Comparison of ENCODE assay signal across 27 mouse cellular contexts in the genomic region with DNA sequence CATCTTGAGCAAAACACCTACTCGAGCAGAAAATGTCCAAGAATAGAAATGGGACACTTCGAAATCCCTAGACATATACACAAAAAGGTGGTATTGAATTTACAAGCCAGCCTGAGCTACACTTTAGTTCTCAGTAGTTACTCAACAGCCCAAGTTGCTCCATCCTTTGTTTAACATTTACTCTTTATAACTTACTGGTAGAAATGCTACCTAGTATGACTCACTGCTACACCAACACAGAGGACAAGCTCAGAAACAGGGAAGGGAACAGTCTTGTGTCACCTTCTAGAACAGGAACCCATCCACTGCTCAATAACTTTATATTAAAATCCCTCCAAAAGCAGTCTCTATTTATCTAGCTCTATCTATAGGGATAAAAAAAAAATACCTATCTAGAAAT. TPM values are rescaled to one million over a fixed set of nuclear protein-coding genes. Genes with fewer than 3 reads are reported as not detected.
A peak's percentile ranks its signal among the peaks of the same experiment; 100 is the strongest.
DNase-seq lines count a peak whose midpoint lies in the region; ATAC-seq and TF ChIP-seq lines count a peak whose summit lies in the region.
"Had no signal": no experiment of that assay in that cellular context is flagged by ENCODE, and none has a peak within 500 bp of the region (broad histone marks: within the 10 kb centered on the region; RNA-seq: fewer than 3 reads in every experiment).

No protein-coding gene starts in this region.

- peaks cover 23% of the 10 kb centered on the region for H3K4me1 ChIP-seq in kidney, embryonic 16.5 days (ENCODE audit: insufficient read depth, low read length)
- H3K4me1 ChIP-seq in lung, adult 2 months (ENCODE audit: control insufficient read depth, insufficient read depth, low read length): peaks cover 9% of the 10 kb centered on the region; the same call in 1 of the 2 replicates

- peaks cover 22% of the 10 kb centered on the region; the same call in 1 of the 2 replicates for H3K36me3 ChIP-seq in kidney, embryonic 16.5 days (ENCODE audit: insufficient read depth, low read length)

- WGBS in kidney, embryonic 16.5 days: 85% methylated on average over 2 of the region's 2 CpGs
- WGBS in lung, adult 2 months: 66% methylated on average over 2 of the region's 2 CpGs

- no peak overlapping the region for H3K9ac ChIP-seq in kidney, embryonic 16.5 days (replicated peaks; ENCODE audit: low read length)
- H3K9ac ChIP-seq: embryonic facial prominence, embryonic 12.5 days; forebrain, embryonic 12.5 days; heart, embryonic 15.5 days; hindbrain, embryonic 13.5 days had no signal

- peak; percentile 40 for DNase-seq in kidney, adult 9 months
- peak; percentile 21 for DNase-seq in lung, postnatal 36 days
- no peak for DNase-seq in lung, adult 2 months
- DNase-seq in telencephalon, adult 2 months (ENCODE audit: low read depth, low spot score): peak; percentile 11
- DNase-seq: adrenal gland, postnatal 10 days; B cell, adult 2 months; cerebellum, adult 11-12 months; cerebellum, adult 9-10 months; cerebellum, postnatal 25 days; gastrocnemius, postnatal 36 days; heart, adult 18-20 months; heart, postnatal 14 days had no signal

- no peak overlapping the region for H3K4me3 ChIP-seq in kidney, embryonic 16.5 days (ENCODE audit: low read length)
- H3K4me3 ChIP-seq in lung, adult 2 months (replicated peaks; ENCODE audit: extremely low read depth, low read depth, low read length): no peak overlapping the region
- H3K4me3 ChIP-seq: embryonic facial prominence, embryonic 12.5 days; forebrain, embryonic 12.5 days; heart, embryonic 10.5 days; heart, embryonic 15.5 days; hindbrain, embryonic 13.5 days had no signal

- TF ChIP-seq POLR2A in lung, adult 2 months (IDR thresholded peaks at IDR 0.05; ENCODE audit: borderline replicate concordance, extremely low read depth, low read depth, low read length): no peak

- TF ChIP-seq CTCF in lung, adult 2 months (IDR thresholded peaks at IDR 0.05; ENCODE audit: insufficient read depth, low read length): no peak

- no peak for ATAC-seq in kidney, embryonic 16.5 days (ENCODE audit: low FRiP score, low TSS enrichment)
- ATAC-seq in erythroblast, adult 5-6 weeks (replicated peaks; ENCODE audit: low FRiP score, poor library complexity, severe bottlenecking): no peak
- ATAC-seq: CD4-positive, CD25-positive, alpha-beta regulatory T cell, adult 4 months; forebrain, embryonic 16.5 days; hindbrain, postnatal 0 days had no signal

- no peaks in the 10 kb centered on the region for H3K27me3 ChIP-seq in kidney, embryonic 16.5 days (ENCODE audit: insufficient read depth, low read length)
- H3K27me3 ChIP-seq: embryonic facial prominence, embryonic 12.5 days; forebrain, embryonic 12.5 days; heart, embryonic 15.5 days; hindbrain, embryonic 13.5 days had no signal

- H3K4me2 ChIP-seq in kidney, embryonic 16.5 days (replicated peaks; ENCODE audit: low read depth, low read length): no peak overlapping the region
- H3K4me2 ChIP-seq: embryonic facial prominence, embryonic 12.5 days; forebrain, embryonic 12.5 days; heart, embryonic 15.5 days; hindbrain, embryonic 13.5 days had no signal

- no peak overlapping the region for H3K27ac ChIP-seq in kidney, embryonic 16.5 days (ENCODE audit: low read length)
- H3K27ac ChIP-seq: embryonic facial prominence, embryonic 12.5 days; forebrain, embryonic 12.5 days; heart, embryonic 10.5 days; heart, embryonic 15.5 days; hindbrain, embryonic 13.5 days; hindbrain, postnatal 0 days had no signal

- H3K9me3 ChIP-seq in kidney, embryonic 16.5 days (ENCODE audit: low read length): no peaks in the 10 kb centered on the region
- H3K9me3 ChIP-seq: embryonic facial prominence, embryonic 12.5 days; forebrain, embryonic 12.5 days; G1E; heart, embryonic 10.5 days; heart, embryonic 15.5 days; hindbrain, embryonic 13.5 days had no signal

RNA-seq across cellular contexts. Expression of a gene that starts 4.3 kb away (rescaled TPM):
- polyA plus RNA-seq in kidney, embryonic 16.5 days (2015; fragmentation: Nextera tagmentation; extraction: Ambion mirVana): 73.7 and 79.0 TPM in 2 replicates
- polyA plus RNA-seq in lung, adult 2 months (2012; rRNA removed): 7.7 and 10.2 TPM in 2 replicates
- total RNA-seq in erythroblast, adult 5-6 weeks (2015; ENCODE audit: low replicate concordance): 8.6 and 10.0 TPM in 2 replicates
- total RNA-seq in erythroblast, adult 5-6 weeks (2017; ENCODE audit: low replicate concordance): 8.9 and 13.5 TPM in 2 replicates

RNA-seq across cellular contexts. Expression of a gene that starts 22.8 kb away (rescaled TPM):
- not detected in 2 replicates for polyA plus RNA-seq in kidney, embryonic 16.5 days (2015; fragmentation: Nextera tagmentation; extraction: Ambion mirVana)
- polyA plus RNA-seq in lung, adult 2 months (2012; rRNA removed): not detected in 2 replicates
- total RNA-seq in erythroblast, adult 5-6 weeks (2015; ENCODE audit: low replicate concordance): not detected in 2 replicates
- not detected in 2 replicates for total RNA-seq in erythroblast, adult 5-6 weeks (2017; ENCODE audit: low replicate concordance)
- total RNA-seq: adrenal gland, postnatal 10 days; adrenal gland, postnatal 4 days; G1E; gastrocnemius, adult 8-10 months; gastrocnemius, postnatal 36 days; heart, adult 18-20 months; heart, postnatal 14 days; hematopoietic stem cell, adult 5-6 weeks; hindbrain, postnatal 0 days had no signal
- polyA plus RNA-seq: cortical plate, adult 2 months; embryonic facial prominence, embryonic 12.5 days; forebrain, embryonic 12.5 days; forebrain, embryonic 16.5 days; G1E; heart, embryonic 15.5 days; hindbrain, embryonic 13.5 days; hindbrain, postnatal 0 days had no signal

RNA-seq across cellular contexts. Expression of a gene that starts 33.7 kb away (rescaled TPM):
- polyA plus RNA-seq in kidney, embryonic 16.5 days (2015; fragmentation: Nextera tagmentation; extraction: Ambion mirVana): not detected in 2 replicates
- polyA plus RNA-seq in lung, adult 2 months (2012; rRNA removed): 0.12 and 0.26 TPM in 2 replicates
- total RNA-seq in erythroblast, adult 5-6 weeks (2015; ENCODE audit: low replicate concordance): not detected in 2 replicates
- total RNA-seq in erythroblast, adult 5-6 weeks (2017; ENCODE audit: low replicate concordance): not detected in 2 replicates
- total RNA-seq: G1E; heart, adult 18-20 months; hematopoietic stem cell, adult 5-6 weeks had no signal
- polyA plus RNA-seq: CD4-positive, CD25-positive, alpha-beta regulatory T cell, adult 4 months; embryonic facial prominence, embryonic 12.5 days; forebrain, embryonic 12.5 days; forebrain, embryonic 16.5 days; G1E; heart, embryonic 15.5 days; hindbrain, embryonic 13.5 days; hindbrain, postnatal 0 days had no signal
